Mouse (Mus musculus) limb, embryonic 10.5 days (tissue): ENCODE data around the gene Pafah2. TPM values are rescaled to one million over a fixed set of nuclear protein-coding genes. Genes with fewer than 3 reads are reported as not detected.

Source experiments
- DNase-seq: peaks from one replicate; pipeline ENCODE4 v3.0.0-alpha.2; 2017; ENCODE audit warnings: low spot score
- H3K27ac ChIP-seq: fragments of 300-500 bp; sonication (generic); 2 replicates; pipeline ENCODE4 v1.5.1; 2016; ENCODE audit warnings: mild to moderate bottlenecking
- H3K27me3 ChIP-seq: fragments of 300-500 bp; sonication (generic); 2 replicates; pipeline ENCODE4 v1.6.1; 2016; ENCODE audit warnings: low read depth, mild to moderate bottlenecking; ENCODE audit not compliant: poor library complexity, severe bottlenecking
- H3K36me3 ChIP-seq: fragments of 300-500 bp; sonication (generic); 2 replicates; pipeline ENCODE4 v1.6.1; 2016; ENCODE audit warnings: mild to moderate bottlenecking, moderate library complexity
- H3K4me1 ChIP-seq: fragments of 300-500 bp; sonication (generic); 2 replicates; pipeline ENCODE4 v1.6.1; 2016
- H3K4me3 ChIP-seq: fragments of 300-500 bp; sonication (generic); 2 replicates; pipeline ENCODE4 v1.5.1; 2016; ENCODE audit warnings: mild to moderate bottlenecking, moderate library complexity
- H3K9me3 ChIP-seq: fragments of 300-500 bp; sonication (generic); replicated peaks from 2 replicates; pipeline ENCODE4 v1.6.1; 2016; ENCODE audit warnings: mild to moderate bottlenecking
- WGBS: fragments of 180-500 bp; shearing (Covaris S2); methylation state at CpG from one replicate; pipeline ENCODE4 v1.1.7; 2016; 5-methylcytosine and 5-hydroxymethylcytosine counted together
- microRNA-seq: library from miRNA; unstranded; fragments of <30 nt; microRNA quantifications from one replicate; pipeline ENCODE4, GENCODE M21; 2017
- polyA plus RNA-seq: library from polyadenylated mRNA; unstranded; fragments of >200 nt; fragmentation: Nextera tagmentation; extraction: Ambion mirVana; gene quantifications from 2 replicates; pipeline ENCODE4 v1.2.1, GENCODE M21; 2016

The Pafah2 gene
- polyA plus RNA-seq, 1 experiment from 2014 or later = 8.6 TPM

DNA sequence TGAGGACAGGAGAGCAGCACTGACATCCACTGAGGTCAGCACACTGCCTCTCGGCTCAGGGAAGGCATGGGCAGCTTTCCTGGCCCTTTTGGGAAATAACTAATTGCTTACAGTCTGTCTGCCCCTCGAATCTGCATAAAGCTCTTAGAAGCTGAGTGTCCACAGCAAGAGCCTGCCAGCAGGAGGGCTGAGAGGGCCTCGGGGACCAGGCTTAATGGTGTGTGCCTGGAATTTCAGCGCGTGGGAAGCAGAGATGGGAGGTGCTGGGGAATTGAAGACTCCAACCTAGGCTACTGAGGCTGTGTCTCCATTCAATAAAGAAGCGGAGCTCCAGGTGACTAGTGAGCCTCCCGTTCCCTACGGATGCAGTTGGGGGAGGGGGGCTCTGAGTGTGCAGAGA is 78.1 kb downstream of the Pafah2 start:
- Histone ChIP-seq H3K9me3 (no peaks in the 10 kb centered on the region), H3K36me3 (peaks cover 72% of the 10 kb centered on the region), H3K27me3 (no peaks in the 10 kb centered on the region), H3K27ac (no peak overlapping the region), H3K4me3 (no peak overlapping the region), H3K4me1 (peaks cover 9% of the 10 kb centered on the region)
- no peak for DNase-seq
- 73% methylated on average over 8 of the region's 8 CpGs for WGBS

DNA sequence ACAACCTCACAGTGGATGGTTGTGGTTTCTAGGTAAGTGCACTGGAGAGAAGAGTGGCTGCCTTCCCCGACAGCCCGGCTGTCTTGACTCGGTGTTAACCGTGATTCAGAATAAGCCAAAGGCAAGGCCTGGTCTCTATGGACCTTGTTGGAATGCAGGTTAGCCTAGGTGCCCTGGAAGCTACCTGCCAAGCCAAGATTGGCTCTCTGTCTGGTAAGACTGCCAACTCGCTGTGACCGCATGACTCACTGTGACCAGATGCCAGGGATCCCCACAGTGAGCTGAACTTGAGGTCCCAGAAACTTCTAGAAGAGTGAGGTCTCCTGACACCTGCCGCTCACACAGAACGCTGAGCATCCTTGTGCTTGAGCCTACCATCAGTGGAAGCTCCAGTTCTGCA is 80.8 kb downstream of the Pafah2 start:
- Histone ChIP-seq H3K27me3 (no peaks in the 10 kb centered on the region), H3K4me3 (no peak overlapping the region), H3K27ac (no peak overlapping the region), H3K36me3 (peaks cover 51% of the 10 kb centered on the region), H3K9me3 (no peaks in the 10 kb centered on the region), H3K4me1 (no peaks in the 10 kb centered on the region)
- DNase-seq = no peak
- 93% methylated on average over 8 of the region's 8 CpGs for WGBS

Small RNA genes lying within 50 kb of the gene (microRNA-seq; reads per million reads assigned to microRNA genes)
- gene Gm23634 = 1.8 reads per million

Other genes with a start within 250 kb of the Pafah2 start
- gene Cep85, start 209.2 kb upstream of the Pafah2 start, polyA plus RNA-seq = 27.1 and 29.1 TPM in 2 replicates
- not detected in 2 replicates for gene Gm7534, start 193.3 kb upstream of the Pafah2 start, polyA plus RNA-seq
- gene Catsper4, start 168.9 kb upstream of the Pafah2 start, polyA plus RNA-seq = not detected in 2 replicates
- 0.76 and 1.1 TPM in 2 replicates for gene Cnksr1, start 157.9 kb upstream of the Pafah2 start, polyA plus RNA-seq
- 0.60 and 0.79 TPM in 2 replicates for gene E130218I03Rik, start 152.7 kb upstream of the Pafah2 start, polyA plus RNA-seq
- 19.0 and 23.5 TPM in 2 replicates for gene Zfp593, start 150.7 kb upstream of the Pafah2 start, polyA plus RNA-seq
- not detected in 2 replicates for gene Gm30191, start 149.4 kb upstream of the Pafah2 start, polyA plus RNA-seq
- 9.2 and 10.9 TPM in 2 replicates for gene Grrp1, start 142.2 kb upstream of the Pafah2 start, polyA plus RNA-seq
- 13.9 and 19.6 TPM in 2 replicates for gene Pdik1l, start 108.4 kb upstream of the Pafah2 start, polyA plus RNA-seq
- gene Trim63, start 81.2 kb upstream of the Pafah2 start, polyA plus RNA-seq = 0.30 and 0.95 TPM in 2 replicates
- gene Slc30a2, start 53.1 kb upstream of the Pafah2 start, polyA plus RNA-seq = not detected in 2 replicates
- 0.44 and 0.75 TPM in 2 replicates for gene Extl1, start 12.5 kb upstream of the Pafah2 start, polyA plus RNA-seq
- gene Stmn1, start 72.0 kb downstream of the Pafah2 start, polyA plus RNA-seq = 1,855 and 1,993 TPM in 2 replicates
- gene Paqr7, start 100.4 kb downstream of the Pafah2 start, polyA plus RNA-seq = 1.2 TPM in 2 replicates
- 21.9 and 29.6 TPM in 2 replicates for gene Aunip, start 114.7 kb downstream of the Pafah2 start, polyA plus RNA-seq
- gene Mtfr1l, start 139.1 kb downstream of the Pafah2 start, polyA plus RNA-seq = 104 and 109 TPM in 2 replicates
- 10.9 and 13.4 TPM in 2 replicates for gene Selenon, start 155.8 kb downstream of the Pafah2 start, polyA plus RNA-seq